Comparison of ENCODE assay signal across 10 mouse cellular contexts in genomic region chr3:37201122-37201916, GRCm38 (mm10). TPM values are rescaled to one million over a fixed set of nuclear protein-coding genes. Genes with fewer than 3 reads are reported as not detected.
DNase-seq lines count a peak whose midpoint lies in the region; ATAC-seq and TF ChIP-seq lines count a peak whose summit lies in the region.
"Had no signal": no experiment of that assay in that cellular context is flagged by ENCODE, and none has a peak within 500 bp of the region (broad histone marks: within the 10 kb centered on the region; RNA-seq: fewer than 3 reads in every experiment).

No protein-coding gene starts in this region.

- TF ChIP-seq CTCF in lung, postnatal 0 days (IDR thresholded peaks at IDR 0.05), result no peak
- no peak for TF ChIP-seq CTCF in stomach, postnatal 0 days (IDR thresholded peaks at IDR 0.05; ENCODE audit: low read depth)

- ATAC-seq in forebrain, embryonic 14.5 days, result no peak
- no peak for ATAC-seq in forebrain, embryonic 13.5 days
- no peak for ATAC-seq in lung, postnatal 0 days
- ATAC-seq in stomach, postnatal 0 days (ENCODE audit: low FRiP score, low TSS enrichment), result 0 out of 2 replicates have a peak, but pooled peaks have one; percentile 45

- no peaks in the 10 kb centered on the region for H3K36me3 ChIP-seq in forebrain, embryonic 14.5 days (ENCODE audit: control insufficient read depth, insufficient read depth, low read length)
- H3K36me3 ChIP-seq in forebrain, embryonic 13.5 days (ENCODE audit: poor library complexity, severe bottlenecking), result no peaks in the 10 kb centered on the region
- H3K36me3 ChIP-seq in lung, postnatal 0 days (ENCODE audit: insufficient read depth, low read length), result no peaks in the 10 kb centered on the region
- no peaks in the 10 kb centered on the region for H3K36me3 ChIP-seq in limb, embryonic 10.5 days
- H3K36me3 ChIP-seq in stomach, postnatal 0 days (ENCODE audit: control insufficient read depth, insufficient read depth, low read length), result no peaks in the 10 kb centered on the region

- peak; percentile 20 for DNase-seq in forebrain, embryonic 14.5 days (ENCODE audit: low spot score)
- peak; percentile 7 for DNase-seq in lung, postnatal 0 days (ENCODE audit: low spot score)
- no peak for DNase-seq in lung, postnatal 14 days
- DNase-seq in limb, embryonic 10.5 days (ENCODE audit: low spot score), result peak; percentile 42
- DNase-seq in stomach, postnatal 0 days (ENCODE audit: low spot score), result no peak
- no peak for DNase-seq in ovary, postnatal 36 days (ENCODE audit: low spot score)
- no peak for DNase-seq in thymus, postnatal 36 days
- DNase-seq: adrenal gland, adult 8-10 months; kidney, postnatal 25 days had no signal

- no peaks in the 10 kb centered on the region for H3K27me3 ChIP-seq in forebrain, embryonic 14.5 days (replicated peaks; ENCODE audit: control insufficient read depth, insufficient read depth, low read length)
- no peaks in the 10 kb centered on the region for H3K27me3 ChIP-seq in forebrain, embryonic 13.5 days
- H3K27me3 ChIP-seq in lung, postnatal 0 days (replicated peaks; ENCODE audit: insufficient read depth, low read length), result no peaks in the 10 kb centered on the region
- no peaks in the 10 kb centered on the region for H3K27me3 ChIP-seq in limb, embryonic 10.5 days (ENCODE audit: low read depth, poor library complexity, severe bottlenecking)
- no peaks in the 10 kb centered on the region for H3K27me3 ChIP-seq in stomach, postnatal 0 days (ENCODE audit: control insufficient read depth, insufficient read depth, low read length)

- no peak overlapping the region for H3K9ac ChIP-seq in forebrain, embryonic 14.5 days (ENCODE audit: low read length)
- no peak overlapping the region for H3K9ac ChIP-seq in forebrain, embryonic 13.5 days
- no peak overlapping the region for H3K9ac ChIP-seq in lung, postnatal 0 days (replicated peaks; ENCODE audit: low read depth)
- H3K9ac ChIP-seq in stomach, postnatal 0 days (ENCODE audit: low read length), result no peak overlapping the region

- no peak for TF ChIP-seq EP300 in lung, postnatal 0 days (IDR thresholded peaks at IDR 0.05)
- TF ChIP-seq EP300 in stomach, postnatal 0 days (optimal IDR thresholded peaks at IDR 0.05), result no peak

- H3K4me2 ChIP-seq in forebrain, embryonic 14.5 days (ENCODE audit: low read length), result no peak overlapping the region
- no peak overlapping the region for H3K4me2 ChIP-seq in forebrain, embryonic 13.5 days
- no peak overlapping the region for H3K4me2 ChIP-seq in lung, postnatal 0 days (replicated peaks; ENCODE audit: low read depth, low read length)
- no peak overlapping the region for H3K4me2 ChIP-seq in stomach, postnatal 0 days (replicated peaks; ENCODE audit: low read depth)

- no peak overlapping the region for H3K4me3 ChIP-seq in forebrain, embryonic 14.5 days (ENCODE audit: low read depth, low read length)
- no peak overlapping the region for H3K4me3 ChIP-seq in forebrain, embryonic 13.5 days
- no peak overlapping the region for H3K4me3 ChIP-seq in lung, postnatal 0 days (ENCODE audit: low read depth, low read length)
- H3K4me3 ChIP-seq in limb, embryonic 10.5 days, result peak overlapping the region; percentile 4; the same call in 1 of the 2 replicates
- H3K4me3 ChIP-seq in stomach, postnatal 0 days (ENCODE audit: low read depth, low read length), result no peak overlapping the region

- no peaks in the 10 kb centered on the region for H3K9me3 ChIP-seq in forebrain, embryonic 14.5 days (replicated peaks; ENCODE audit: control insufficient read depth, low read length)
- no peaks in the 10 kb centered on the region for H3K9me3 ChIP-seq in forebrain, embryonic 13.5 days (replicated peaks)
- H3K9me3 ChIP-seq in lung, postnatal 0 days (ENCODE audit: low read length), result no peaks in the 10 kb centered on the region
- H3K9me3 ChIP-seq in limb, embryonic 10.5 days (replicated peaks), result no peaks in the 10 kb centered on the region
- H3K9me3 ChIP-seq in stomach, postnatal 0 days (ENCODE audit: control insufficient read depth, low read length), result no peaks in the 10 kb centered on the region; the same call in 1 of the 2 replicates

- H3K4me1 ChIP-seq in forebrain, embryonic 14.5 days (ENCODE audit: control insufficient read depth, insufficient read depth, low read length), result no peaks in the 10 kb centered on the region
- H3K4me1 ChIP-seq in forebrain, embryonic 13.5 days, result no peaks in the 10 kb centered on the region
- H3K4me1 ChIP-seq in lung, postnatal 0 days (ENCODE audit: insufficient read depth, low read depth, low read length), result no peaks in the 10 kb centered on the region
- peaks cover 17% of the 10 kb centered on the region for H3K4me1 ChIP-seq in limb, embryonic 10.5 days
- H3K4me1 ChIP-seq in stomach, postnatal 0 days (replicated peaks; ENCODE audit: control insufficient read depth, insufficient read depth), result no peaks in the 10 kb centered on the region

- WGBS in forebrain, embryonic 14.5 days, result 63% methylated on average over 6 of the region's 6 CpGs
- 63% methylated on average over 6 of the region's 6 CpGs for WGBS in forebrain, embryonic 13.5 days
- WGBS in lung, postnatal 0 days, result 58% methylated on average over 6 of the region's 6 CpGs
- WGBS in limb, embryonic 10.5 days, result 56% methylated on average over 6 of the region's 6 CpGs
- 45% methylated on average over 6 of the region's 6 CpGs for WGBS in stomach, postnatal 0 days

- H3K27ac ChIP-seq in forebrain, embryonic 14.5 days (ENCODE audit: low read depth, low read length), result no peak overlapping the region
- no peak overlapping the region for H3K27ac ChIP-seq in forebrain, embryonic 13.5 days
- no peak overlapping the region for H3K27ac ChIP-seq in lung, postnatal 0 days (ENCODE audit: low read length)
- H3K27ac ChIP-seq in limb, embryonic 10.5 days, result peak overlapping the region; percentile 66
- H3K27ac ChIP-seq in stomach, postnatal 0 days (replicated peaks), result no peak overlapping the region

RNA-seq across cellular contexts. Expression of gene Il21, which starts 31.1 kb away (rescaled TPM):
- not detected in 2 replicates for polyA plus RNA-seq in forebrain, embryonic 14.5 days (2014; fragmentation: Nextera tagmentation; extraction: Ambion mirVana)
- polyA plus RNA-seq in forebrain, embryonic 13.5 days (2015; fragmentation: Nextera tagmentation; extraction: Ambion mirVana), result not detected in 2 replicates
- not detected in 2 replicates for polyA plus RNA-seq in lung, postnatal 0 days (2015; fragmentation: Nextera tagmentation; extraction: Ambion mirVana)
- polyA plus RNA-seq in limb, embryonic 10.5 days (2016; fragmentation: Nextera tagmentation; extraction: Ambion mirVana), result not detected in 2 replicates
- not detected in 2 replicates for polyA plus RNA-seq in stomach, postnatal 0 days (2015; fragmentation: Nextera tagmentation; extraction: Ambion mirVana)

Comparison
In these comparisons a context has a peak if more than half of its experiments do, and no peak if none do; other contexts are left out.
1. DNase-seq: peak in forebrain, embryonic 14.5 days (single experiment), lung, postnatal 0 days (single experiment) and limb, embryonic 10.5 days (single experiment); none in lung, postnatal 14 days (single experiment), stomach, postnatal 0 days (single experiment), ovary, postnatal 36 days (single experiment) and thymus, postnatal 36 days (0 of 2).